Mouse (Mus musculus): ENCODE results near the gene Gm20388.

Gene Gm20388

DNA sequence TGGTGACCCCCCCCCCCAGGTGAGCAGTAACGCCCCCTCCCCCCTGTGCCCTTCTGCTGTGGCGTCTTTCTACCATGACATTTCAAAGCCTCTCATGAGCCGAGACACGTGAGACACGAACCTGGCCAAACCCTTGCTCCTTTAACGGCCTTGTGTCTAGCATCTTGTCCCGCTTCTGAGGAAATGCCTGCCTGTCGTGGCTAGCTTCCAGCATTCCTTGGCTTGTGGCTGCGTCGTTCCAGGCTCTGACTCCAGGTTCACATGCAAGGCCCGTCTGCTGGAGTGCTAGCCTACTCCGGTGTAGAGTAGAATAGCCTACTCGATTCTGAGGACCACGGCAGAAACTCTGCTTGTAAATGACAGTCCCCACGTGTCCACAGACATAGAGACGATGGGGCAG is 467.7 kb downstream of the Gm20388 start:
- peak; percentile 77 for DNase-seq

DNA sequence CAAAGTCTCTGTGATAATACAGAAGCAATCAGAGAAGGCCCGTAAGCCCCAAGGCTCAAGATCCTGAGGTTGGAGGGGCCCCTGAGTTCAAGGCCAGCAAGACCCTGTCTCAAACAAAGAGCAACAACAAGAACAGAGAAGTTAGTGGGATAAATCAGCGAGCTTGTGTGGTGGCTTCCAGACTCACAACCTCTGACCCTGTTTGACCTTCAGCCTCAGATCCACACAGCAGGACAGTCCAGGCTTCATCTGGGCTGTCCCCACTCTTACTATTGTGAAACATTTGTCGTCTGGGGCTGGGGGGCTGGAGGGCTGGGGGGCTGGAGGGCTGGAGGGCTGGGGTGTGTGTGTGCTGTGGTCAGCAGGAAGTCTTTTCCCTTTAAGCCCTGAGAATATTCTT is 468.4 kb downstream of the Gm20388 start:
- DNase-seq = no peak

- DNase-seq = no peak
These were observed 471.2 kb downstream of the Gm20388 start for GRCm38 (mm10) chr8:120381865-120382264.

GRCm38 (mm10) chr8:120382436-120383203 is 472.0 kb downstream of the Gm20388 start:
- peak; percentile 85 for DNase-seq

GRCm38 (mm10) chr8:120383204-120383560 is 472.5 kb downstream of the Gm20388 start:
- no peak for DNase-seq

GRCm38 (mm10) chr8:120383713-120384112 is 473.1 kb downstream of the Gm20388 start:
- no peak for DNase-seq

GRCm38 (mm10) chr8:120384745-120385144 is 474.1 kb downstream of the Gm20388 start:
- DNase-seq = no peak

GRCm38 (mm10) chr8:120388246-120388645 is 477.6 kb downstream of the Gm20388 start:
- DNase-seq = no peak

- DNase-seq = no peak
These were observed 480.0 kb downstream of the Gm20388 start for GRCm38 (mm10) chr8:120390598-120390997.

DNA sequence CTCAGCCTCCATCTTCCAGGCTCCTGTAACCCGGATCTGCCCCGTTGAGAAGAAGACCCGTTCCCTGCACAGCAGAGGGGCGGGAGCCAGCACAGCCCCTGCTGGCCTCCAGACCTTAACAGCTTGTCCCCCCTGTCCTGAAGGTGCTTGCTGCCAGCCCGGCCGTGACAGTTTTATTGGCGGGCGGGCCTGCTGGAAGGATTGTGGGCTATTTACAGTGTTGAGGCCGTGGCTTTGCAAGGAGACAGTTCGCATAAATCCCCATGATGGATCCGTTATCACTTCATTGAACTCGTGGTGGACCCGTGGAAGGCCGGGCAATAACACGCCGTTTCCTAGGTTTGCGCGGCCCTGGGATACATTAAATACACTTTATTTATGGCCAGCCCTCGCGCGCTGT is 481.2 kb downstream of the Gm20388 start:
- DNase-seq = no peak

DNA sequence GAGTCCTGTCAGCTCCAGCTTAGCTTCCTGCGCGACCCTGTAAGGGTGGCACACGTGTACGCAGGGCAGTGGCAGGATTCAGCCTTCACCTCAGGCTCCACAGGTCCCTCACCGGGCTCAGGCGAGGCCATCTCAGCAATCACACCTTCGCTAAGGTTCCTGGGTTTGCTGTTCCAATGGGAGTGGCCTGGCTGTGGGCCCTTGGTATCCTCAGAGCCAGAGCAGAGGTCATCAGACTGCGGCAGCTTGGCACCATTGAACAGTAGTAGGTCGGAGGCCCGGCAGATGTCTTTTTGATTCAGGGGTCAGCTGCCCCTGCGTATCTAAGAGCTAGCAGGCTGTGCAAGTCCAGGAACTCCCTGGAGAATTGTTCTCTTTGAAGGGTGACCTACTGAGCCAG is 482.4 kb downstream of the Gm20388 start:
- no peak for DNase-seq

DNA sequence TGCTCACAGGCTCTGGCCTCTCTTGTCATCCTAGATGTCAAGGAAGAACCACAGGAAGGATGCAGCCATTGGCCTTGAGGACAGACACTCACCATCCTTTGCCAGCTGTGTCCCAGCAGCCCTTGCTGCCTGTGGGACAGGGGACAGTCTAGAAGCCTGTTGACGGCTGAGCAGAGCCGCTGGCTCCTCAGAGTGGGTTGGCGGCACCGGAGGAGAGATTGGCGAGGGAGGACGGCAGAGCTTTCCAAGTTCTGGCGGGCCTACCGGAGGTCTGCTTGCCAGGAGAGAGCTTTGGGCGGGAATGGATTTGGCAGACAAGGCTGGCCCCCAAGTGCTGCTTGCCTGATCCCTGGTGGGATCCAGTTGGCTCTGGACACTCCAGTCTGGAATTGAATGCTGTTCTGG is 483.2 kb downstream of the Gm20388 start:
- DNase-seq = peak; percentile 40

GRCm38 (mm10) chr8:120395892-120396291 is 485.3 kb downstream of the Gm20388 start:
- no peak for DNase-seq

GRCm38 (mm10) chr8:120396756-120397155 is 486.1 kb downstream of the Gm20388 start:
- DNase-seq = no peak

DNA sequence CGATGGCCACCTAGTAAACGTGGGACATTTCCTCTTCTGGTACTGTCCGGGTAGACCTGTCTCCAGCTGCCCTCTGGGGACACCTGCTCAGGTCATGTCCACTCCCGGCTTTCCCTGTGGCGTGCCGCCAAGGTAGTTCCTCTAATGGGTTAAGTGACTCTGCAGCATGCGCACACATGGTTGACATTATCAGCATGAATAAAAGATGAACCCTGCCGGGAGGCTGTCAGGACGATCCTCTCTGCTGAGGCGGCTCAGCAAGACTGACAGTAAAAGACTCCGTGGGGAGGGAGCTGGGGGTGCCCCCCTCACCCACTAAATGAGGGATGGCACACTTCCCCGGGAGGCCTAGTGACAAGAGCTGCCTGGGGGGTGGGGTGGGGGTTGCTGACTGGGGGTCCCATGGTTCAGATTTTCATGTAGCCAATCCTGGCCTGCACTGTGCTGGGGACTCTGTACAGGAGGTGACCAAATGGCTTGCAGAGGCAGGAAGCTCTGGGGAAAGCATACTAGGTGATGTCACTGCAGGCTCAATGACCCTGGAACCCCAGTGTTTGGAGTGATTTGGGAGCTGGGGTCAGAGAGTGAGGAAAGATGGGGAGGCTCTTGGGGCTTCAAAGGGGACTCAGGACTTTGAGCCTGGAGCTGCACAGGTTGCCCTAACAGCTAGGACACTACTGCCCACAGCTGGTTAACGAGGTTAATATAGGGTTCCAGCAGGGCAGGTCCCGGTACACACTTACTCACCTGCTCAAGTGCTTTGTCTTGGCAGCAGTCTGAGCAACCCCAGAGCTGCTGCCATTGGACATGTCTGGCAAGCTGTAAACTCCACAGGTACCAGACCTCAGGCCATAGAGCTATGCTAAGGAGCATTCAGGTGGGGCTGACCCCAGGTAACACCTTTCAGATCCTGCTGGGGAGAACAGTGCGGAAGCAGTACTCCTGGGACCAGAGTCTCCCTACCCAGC is 487.1 kb downstream of the Gm20388 start:
- peak; percentile 48 for DNase-seq

DNA sequence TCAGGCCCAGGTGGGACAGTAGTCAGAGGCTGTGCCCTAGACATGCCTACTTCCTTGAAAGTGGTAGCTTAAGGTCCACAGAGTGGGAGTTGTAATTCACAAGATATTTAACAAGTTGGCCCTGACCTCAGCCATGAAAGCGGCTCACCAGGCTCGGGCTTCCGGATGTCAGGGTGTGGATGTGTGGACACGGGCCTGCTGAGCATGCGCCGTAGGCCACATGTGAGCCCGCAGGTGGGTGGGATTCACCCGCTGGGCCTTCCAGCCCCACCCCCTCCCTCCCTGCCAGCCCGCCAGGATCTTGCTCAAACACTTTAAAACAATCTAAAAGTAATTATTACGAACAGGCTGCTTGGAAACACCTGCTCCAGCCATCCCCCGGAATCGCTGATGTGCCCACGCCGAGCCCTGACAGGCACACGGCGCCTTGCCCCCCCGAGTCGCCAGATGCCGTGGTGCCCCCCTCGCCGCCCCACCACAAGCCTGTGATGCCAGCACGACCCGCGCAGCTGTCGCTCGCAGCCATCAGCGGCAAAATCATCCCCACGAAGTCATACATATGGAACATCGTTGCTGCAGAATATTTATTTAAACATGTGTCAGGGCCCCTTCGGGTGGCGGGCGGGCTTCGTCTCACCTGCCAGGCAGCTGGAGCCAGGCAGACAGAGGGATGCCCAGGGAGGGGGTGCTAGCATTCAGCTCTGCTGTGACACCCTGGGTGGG is 488.7 kb downstream of the Gm20388 start:
- no peak for DNase-seq

- DNase-seq = no peak
These were observed 490.6 kb downstream of the Gm20388 start for GRCm38 (mm10) chr8:120401216-120401615.

DNA sequence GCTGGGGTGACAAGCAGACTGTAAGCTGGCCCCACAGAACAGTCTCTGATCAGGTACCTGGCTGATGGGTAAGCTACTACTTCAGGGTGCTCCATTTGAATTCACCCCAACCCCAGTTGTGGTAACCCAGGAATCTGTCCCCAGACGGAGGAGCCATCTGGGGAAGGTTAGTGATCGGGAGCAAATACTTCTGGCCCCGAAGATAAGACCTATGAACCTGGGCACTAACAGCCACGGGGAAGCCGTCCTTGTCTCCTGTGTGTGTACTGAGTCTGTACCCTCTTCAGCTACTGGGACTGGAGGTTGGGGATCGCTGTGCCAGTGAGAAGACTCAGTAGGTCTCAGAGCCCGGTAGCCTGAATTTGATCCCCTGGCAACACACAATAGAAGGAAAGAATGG is 491.1 kb downstream of the Gm20388 start:
- no peak for DNase-seq

GRCm38 (mm10) chr8:120403606-120404269 is 493.1 kb downstream of the Gm20388 start:
- no peak for DNase-seq

- peak; percentile 78 for DNase-seq
These were observed 494.0 kb downstream of the Gm20388 start for GRCm38 (mm10) chr8:120404609-120405036.

DNA sequence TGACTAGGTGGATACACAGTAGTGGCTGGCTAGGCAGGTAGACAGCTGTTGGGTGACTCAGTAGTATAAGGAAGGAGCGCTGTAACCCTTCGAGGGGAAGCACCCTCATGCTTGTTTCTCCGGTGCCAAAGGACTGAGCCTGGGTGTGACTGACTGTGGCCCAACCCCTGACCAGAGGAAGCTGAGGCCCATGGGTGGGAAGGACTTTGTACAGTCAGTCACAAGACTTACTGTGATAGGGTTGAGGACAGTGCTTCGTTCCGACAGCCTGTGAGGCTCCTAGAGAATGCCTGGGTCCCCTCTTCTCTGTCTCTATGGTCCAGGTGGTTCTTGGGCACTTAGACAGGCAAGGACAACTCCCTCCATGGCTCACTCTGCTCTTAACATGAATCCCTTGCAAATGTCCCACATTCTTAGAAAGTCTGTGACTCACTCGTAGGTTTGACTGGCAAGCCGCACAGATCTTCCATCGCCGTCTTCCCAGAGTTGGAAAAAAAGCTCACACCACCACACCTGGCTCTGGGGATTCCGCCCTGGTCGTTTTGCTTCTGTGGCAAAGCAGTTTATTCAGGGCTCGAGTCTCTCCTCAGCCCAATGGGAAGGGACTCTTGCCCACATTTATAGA is 495.5 kb downstream of the Gm20388 start:
- no peak for DNase-seq

DNA sequence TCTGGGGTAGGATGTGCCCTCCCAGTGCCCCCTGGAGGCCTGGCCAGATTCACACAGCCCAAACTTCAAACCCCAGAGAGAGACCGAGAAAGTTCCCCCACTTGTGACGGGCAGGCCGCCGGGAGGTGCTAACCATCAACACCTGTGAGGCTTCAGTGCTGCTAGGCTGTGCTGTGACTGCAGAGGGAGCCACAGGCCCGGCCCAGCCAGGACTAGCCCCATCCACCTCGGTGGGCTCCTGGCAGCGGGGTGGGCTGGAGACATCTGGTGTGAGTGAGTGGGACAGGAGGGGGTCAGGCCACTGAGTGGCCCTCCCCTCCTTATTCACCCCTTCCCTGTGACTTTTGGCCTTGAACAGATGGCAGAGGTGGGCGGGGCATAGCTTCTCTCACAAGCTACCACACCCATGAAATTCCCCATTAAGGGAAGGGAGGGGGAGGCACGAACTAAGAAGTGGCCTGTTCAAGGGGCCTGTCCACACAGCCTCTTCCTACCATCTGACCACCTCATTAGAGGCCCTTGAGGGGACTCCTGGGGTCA is 497.1 kb downstream of the Gm20388 start:
- DNase-seq = peak; percentile 70
